Mouse (Mus musculus) midbrain, embryonic 14.5 days (tissue): ENCODE data around the gene Vgll4. TPM values are rescaled to one million over a fixed set of nuclear protein-coding genes. Genes with fewer than 3 reads are reported as not detected.

Experiments used
- ATAC-seq: fragments of 200-750 bp; cut with Nextera tagmentation; 2 replicates; pipeline ENCODE4 v1.8.0; 2017; ENCODE audit warnings: moderate number of reproducible peaks, moderate library complexity; ENCODE audit not compliant: low FRiP score, low TSS enrichment
- DNase-seq: peaks from one replicate; pipeline ENCODE4 v3.0.0-alpha.2; 2015
- H3K27ac ChIP-seq: fragments of 300-500 bp; sonication (generic); replicated peaks from 2 replicates; pipeline ENCODE4 v1.5.1; 2014; ENCODE audit warnings: mild to moderate bottlenecking, low read depth, low read length, moderate library complexity
- H3K27me3 ChIP-seq: fragments of 300-500 bp; sonication (generic); 2 replicates; pipeline ENCODE4 v1.6.1; 2014; ENCODE audit warnings: low read length, control low read depth, mixed read lengths; ENCODE audit not compliant: control insufficient read depth, insufficient read depth
- H3K36me3 ChIP-seq: fragments of 300-500 bp; sonication (generic); 2 replicates; pipeline ENCODE4 v1.6.1; 2014; ENCODE audit warnings: low read length, control low read depth; ENCODE audit not compliant: control insufficient read depth, insufficient read depth
- H3K4me1 ChIP-seq: fragments of 300-500 bp; sonication (generic); 2 replicates; pipeline ENCODE4 v1.6.1; 2014; ENCODE audit warnings: mild to moderate bottlenecking, antibody characterized with exemption, low read length, control low read depth; ENCODE audit not compliant: control insufficient read depth, insufficient read depth
- H3K4me2 ChIP-seq: fragments of 300-500 bp; sonication (generic); 2 replicates; pipeline ENCODE4 v1.6.1; 2014; ENCODE audit warnings: mild to moderate bottlenecking, low read length, moderate library complexity
- H3K4me3 ChIP-seq: fragments of 300-500 bp; sonication (generic); replicated peaks from 2 replicates; pipeline ENCODE4 v1.5.1; 2014; ENCODE audit warnings: low read depth, low read length
- H3K9ac ChIP-seq: fragments of 300-500 bp; sonication (generic); replicated peaks from 2 replicates; pipeline ENCODE4 v1.6.1; 2014; ENCODE audit warnings: mild to moderate bottlenecking, low read length, moderate library complexity
- H3K9me3 ChIP-seq: fragments of 300-500 bp; sonication (generic); 2 replicates; pipeline ENCODE4 v1.6.1; 2016; ENCODE audit warnings: low read length, control low read depth, mixed read lengths; ENCODE audit not compliant: control insufficient read depth
- WGBS: fragments of 180-500 bp; shearing (Covaris S2); extraction: QIAGEN DNeasy Blood & Tissue Kit; methylation state at CpG from one replicate; pipeline ENCODE4 v1.1.7; 2014; 5-methylcytosine and 5-hydroxymethylcytosine counted together
- polyA plus RNA-seq: library from polyadenylated mRNA; unstranded; fragments of >200 nt; fragmentation: Nextera tagmentation; extraction: Ambion mirVana; gene quantifications from 2 replicates; pipeline ENCODE4 v1.2.1, GENCODE M21; 2014

Gene Vgll4
- polyA plus RNA-seq, 1 experiment from 2014 or later = 42.8 TPM

GRCm38 (mm10) chr6:114886504-114887361, 83.1 kb downstream of the Vgll4 start:
- ATAC-seq = no peak
- no peak for DNase-seq
- no peaks in the 10 kb centered on the region for H3K27me3 ChIP-seq
- H3K36me3 ChIP-seq = 0 out of 2 replicates have a peak, but pooled peaks cover 4% of the 10 kb centered on the region
- H3K4me1 ChIP-seq = peaks cover 49% of the 10 kb centered on the region
- no peak overlapping the region for H3K4me3 ChIP-seq
- no peak overlapping the region for H3K4me2 ChIP-seq
- H3K9me3 ChIP-seq = no peaks in the 10 kb centered on the region
- 71% methylated on average over 11 of the region's 11 CpGs for WGBS
- H3K27ac ChIP-seq = no peak overlapping the region
- no peak overlapping the region for H3K9ac ChIP-seq

- Histone ChIP-seq H3K27me3 (no peaks in the 10 kb centered on the region), H3K4me1 (peaks cover 48% of the 10 kb centered on the region), H3K4me2 (no peak overlapping the region), H3K9me3 (no peaks in the 10 kb centered on the region), H3K36me3 (0 out of 2 replicates have a peak, but pooled peaks cover 4% of the 10 kb centered on the region), H3K9ac (no peak overlapping the region), H3K4me3 (no peak overlapping the region), H3K27ac (no peak overlapping the region)
- 94% methylated on average over 6 of the region's 6 CpGs for WGBS
- DNase-seq = no peak
- no peak for ATAC-seq
Measured at GRCm38 (mm10) chr6:114886012-114886411, 83.8 kb downstream of the Vgll4 start.

- H3K36me3 ChIP-seq = 0 out of 2 replicates have a peak, but pooled peaks cover 4% of the 10 kb centered on the region
- DNase-seq = no peak
- H3K9me3 ChIP-seq = no peaks in the 10 kb centered on the region
- no peak for ATAC-seq
- no peak overlapping the region for H3K9ac ChIP-seq
- WGBS = 80% methylated on average over 5 of the region's 5 CpGs
- no peak overlapping the region for H3K4me2 ChIP-seq
- H3K4me1 ChIP-seq = peaks cover 45% of the 10 kb centered on the region
- no peaks in the 10 kb centered on the region for H3K27me3 ChIP-seq
- H3K4me3 ChIP-seq = no peak overlapping the region
- H3K27ac ChIP-seq = no peak overlapping the region
Measured at GRCm38 (mm10) chr6:114885129-114885528, 84.7 kb downstream of the Vgll4 start.

- peak overlapping the region; percentile 34 for H3K4me2 ChIP-seq
- peaks cover 44% of the 10 kb centered on the region for H3K4me1 ChIP-seq
- H3K27ac ChIP-seq = peak overlapping the region; percentile 96
- no peaks in the 10 kb centered on the region for H3K27me3 ChIP-seq
- 0 out of 2 replicates have a peak, but pooled peaks cover 4% of the 10 kb centered on the region for H3K36me3 ChIP-seq
- ATAC-seq = peak; percentile 87
- H3K4me3 ChIP-seq = no peak overlapping the region
- peak; percentile 90 for DNase-seq
- 3% methylated on average over 9 of the region's 9 CpGs for WGBS
- H3K9me3 ChIP-seq = no peaks in the 10 kb centered on the region
- peak overlapping the region; percentile 54 for H3K9ac ChIP-seq
Measured at GRCm38 (mm10) chr6:114883261-114883740, 86.5 kb downstream of the Vgll4 start.

- no peaks in the 10 kb centered on the region for H3K27me3 ChIP-seq
- 10% methylated on average over 7 of the region's 7 CpGs for WGBS
- H3K4me3 ChIP-seq = no peak overlapping the region
- peak overlapping the region; percentile 96 for H3K27ac ChIP-seq
- H3K9ac ChIP-seq = peak overlapping the region; percentile 34; the same call in 1 of the 2 replicates
- 0 out of 2 replicates have a peak overlapping the region, but pooled peaks have one; percentile 16 for H3K4me2 ChIP-seq
- H3K9me3 ChIP-seq = no peaks in the 10 kb centered on the region
- H3K36me3 ChIP-seq = 0 out of 2 replicates have a peak, but pooled peaks cover 4% of the 10 kb centered on the region
- ATAC-seq (peak; percentile 38; the same call in 1 of the 2 replicates), DNase-seq (peak; percentile 56)
- peaks cover 50% of the 10 kb centered on the region for H3K4me1 ChIP-seq
Measured at GRCm38 (mm10) chr6:114882675-114883074, 87.1 kb downstream of the Vgll4 start.

DNA sequence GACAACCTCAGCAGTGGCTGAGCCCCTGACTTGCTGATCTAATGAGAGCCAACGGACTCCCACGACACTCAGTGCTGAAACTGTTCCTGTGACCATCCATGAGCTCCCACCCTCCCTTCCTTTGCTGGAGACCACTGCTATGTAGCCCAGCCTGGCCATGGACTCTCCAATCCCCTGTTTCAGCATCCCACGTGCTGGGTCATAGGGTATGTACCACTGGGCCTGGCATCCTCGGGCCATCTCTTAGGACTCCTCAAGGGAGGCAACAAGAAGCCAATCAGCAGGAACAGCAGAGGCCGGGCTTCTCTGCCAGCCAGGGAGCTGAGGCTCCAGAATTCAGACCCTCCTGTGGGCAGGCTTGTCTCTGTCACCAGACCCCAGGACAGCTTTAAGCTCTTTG, 87.6 kb downstream of the Vgll4 start:
- H3K4me1 ChIP-seq = peaks cover 50% of the 10 kb centered on the region
- H3K27ac ChIP-seq = peak overlapping the region; percentile 96
- H3K9me3 ChIP-seq = no peaks in the 10 kb centered on the region
- no peak overlapping the region for H3K4me3 ChIP-seq
- 31% methylated on average over 5 of the region's 5 CpGs for WGBS
- H3K9ac ChIP-seq = peak overlapping the region; percentile 34; the same call in 1 of the 2 replicates
- H3K36me3 ChIP-seq = 0 out of 2 replicates have a peak, but pooled peaks cover 4% of the 10 kb centered on the region
- H3K4me2 ChIP-seq = no peak overlapping the region
- ATAC-seq = no peak
- no peaks in the 10 kb centered on the region for H3K27me3 ChIP-seq
- no peak for DNase-seq

DNA sequence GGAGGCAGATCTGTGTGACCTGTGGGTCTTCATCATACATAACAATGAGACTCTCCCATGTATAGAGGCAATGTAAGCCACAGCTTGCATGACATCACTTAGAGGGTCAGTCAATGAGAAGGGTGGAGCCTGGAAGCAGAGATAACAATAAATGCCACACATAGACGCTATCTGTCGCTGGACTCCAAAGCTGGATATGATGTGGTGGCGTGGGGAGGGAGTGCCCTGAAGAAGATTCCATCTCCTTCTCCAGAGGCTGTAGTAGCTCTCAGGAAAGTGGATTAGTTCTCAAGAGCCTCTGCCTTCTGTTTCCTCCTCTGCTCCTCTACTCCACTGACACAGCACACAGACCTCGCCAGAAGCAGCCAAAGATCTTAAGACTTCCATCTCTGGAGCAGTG, 89.0 kb downstream of the Vgll4 start:
- Histone ChIP-seq H3K36me3 (0 out of 2 replicates have a peak, but pooled peaks cover 1% of the 10 kb centered on the region), H3K9me3 (no peaks in the 10 kb centered on the region), H3K4me2 (no peak overlapping the region), H3K27me3 (no peaks in the 10 kb centered on the region), H3K4me3 (no peak overlapping the region), H3K9ac (no peak overlapping the region), H3K27ac (no peak overlapping the region), H3K4me1 (peaks cover 59% of the 10 kb centered on the region)
- DNase-seq (no peak), ATAC-seq (no peak)
- WGBS = 76% methylated on average over 4 of the region's 4 CpGs

GRCm38 (mm10) chr6:114878841-114879520, 90.8 kb downstream of the Vgll4 start:
- H3K4me2 ChIP-seq = no peak overlapping the region
- no peak overlapping the region for H3K4me3 ChIP-seq
- peaks cover 77% of the 10 kb centered on the region for H3K4me1 ChIP-seq
- H3K9me3 ChIP-seq = no peaks in the 10 kb centered on the region
- no peaks in the 10 kb centered on the region for H3K27me3 ChIP-seq
- H3K9ac ChIP-seq = no peak overlapping the region
- 0 out of 2 replicates have a peak overlapping the region, but pooled peaks have one; percentile 20 for H3K27ac ChIP-seq
- ATAC-seq (no peak), DNase-seq (no peak)
- 74% methylated on average over 19 of the region's 19 CpGs for WGBS
- no peaks in the 10 kb centered on the region for H3K36me3 ChIP-seq
